Mouse (Mus musculus): ENCODE data around the gene Gck. TPM values are rescaled to one million over a fixed set of nuclear protein-coding genes. Genes with fewer than 3 reads are reported as not detected.

Gene Gck
- polyA plus RNA-seq, 1 experiment, result 6.4 TPM

DNA sequence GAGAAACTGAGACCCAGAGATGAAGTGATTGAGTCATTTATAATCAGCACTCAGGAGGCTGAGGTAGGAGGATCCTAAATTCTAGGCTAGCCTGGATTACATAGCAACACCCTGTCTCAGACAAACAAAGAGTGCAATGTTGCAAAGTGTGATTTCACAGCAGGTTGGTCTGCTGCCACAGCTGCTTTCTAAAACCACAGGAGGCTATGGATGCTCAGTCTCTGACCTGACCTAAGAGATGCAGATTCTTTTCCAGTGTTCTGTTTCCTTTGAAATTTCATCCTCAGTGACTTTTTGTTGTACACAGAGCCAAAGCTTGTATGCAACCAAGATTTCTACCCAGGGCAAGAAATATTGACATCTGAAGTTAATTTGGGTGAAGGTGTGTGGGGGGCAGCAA lies 94.4 kb downstream of the Gck start:
- peak; percentile 31 for DNase-seq (ENCODE audit: low read depth)
- TF ChIP-seq POLR2A (IDR thresholded peaks at IDR 0.05; ENCODE audit: borderline replicate concordance, extremely low read depth, insufficient read depth, insufficient read length, poor library complexity, severe bottlenecking), result no peak
- TF ChIP-seq CTCF (IDR thresholded peaks at IDR 0.05; ENCODE audit: borderline replicate concordance, extremely low read depth, insufficient read depth, insufficient read length), result no peak

GRCm38 (mm10) chr11:5852314-5852713 lies 97.6 kb downstream of the Gck start:
- TF ChIP-seq POLR2A (IDR thresholded peaks at IDR 0.05; ENCODE audit: borderline replicate concordance, extremely low read depth, insufficient read depth, insufficient read length, poor library complexity, severe bottlenecking), result no peak
- TF ChIP-seq CTCF (IDR thresholded peaks at IDR 0.05; ENCODE audit: borderline replicate concordance, extremely low read depth, insufficient read depth, insufficient read length), result no peak
- no peak for DNase-seq (ENCODE audit: low read depth)

DNA sequence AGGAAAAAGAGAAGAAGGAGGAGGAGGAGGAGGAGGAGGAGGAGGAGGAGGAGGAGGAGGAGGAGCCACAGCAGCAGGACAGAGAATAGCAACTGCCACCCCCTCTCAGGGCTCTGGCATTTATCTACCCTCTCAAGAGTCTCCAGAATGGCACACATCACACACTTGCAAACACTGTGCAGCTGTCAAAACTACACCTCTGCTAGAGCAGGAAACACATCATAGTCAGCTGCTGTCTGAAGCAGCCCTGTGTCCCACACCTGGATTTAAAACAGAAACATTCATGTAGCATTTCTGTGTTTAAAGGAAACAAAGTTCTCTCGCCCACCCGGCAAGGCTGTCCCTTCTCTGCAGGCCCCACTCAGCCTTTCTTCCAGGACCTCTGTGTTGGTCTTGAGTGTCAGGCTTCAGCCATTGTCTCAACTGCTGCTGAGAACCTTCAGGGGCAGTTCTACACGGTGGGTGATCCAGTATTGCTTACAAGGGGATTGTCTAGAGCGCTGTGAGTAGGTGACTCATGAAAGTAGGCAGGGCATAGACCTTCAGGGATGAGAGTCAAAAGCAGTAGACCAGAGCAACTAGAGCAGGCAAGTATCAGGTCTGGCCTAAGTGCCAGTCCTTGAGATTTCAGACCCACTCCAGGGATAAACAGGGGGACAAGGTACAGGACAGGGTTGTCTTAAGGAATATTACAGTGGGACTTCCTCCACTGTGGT lies 98.7 kb downstream of the Gck start:
- no peak for TF ChIP-seq CTCF (IDR thresholded peaks at IDR 0.05; ENCODE audit: borderline replicate concordance, extremely low read depth, insufficient read depth, insufficient read length)
- no peak for TF ChIP-seq POLR2A (IDR thresholded peaks at IDR 0.05; ENCODE audit: borderline replicate concordance, extremely low read depth, insufficient read depth, insufficient read length, poor library complexity, severe bottlenecking)
- DNase-seq (ENCODE audit: low read depth), result no peak

Other genes starting within 250 kb of the Gck start
- 112 and 159 TPM in 2 replicates for gene Mrps24, start 234.4 kb downstream of the Gck start, polyA plus RNA-seq (2012; rRNA removed)
- 20.6 and 25.9 TPM in 2 replicates for gene Urgcp, start 187.7 kb downstream of the Gck start, polyA plus RNA-seq (2012; rRNA removed)
- 123 TPM in 2 replicates for gene Dbnl, start 161.6 kb downstream of the Gck start, polyA plus RNA-seq (2012; rRNA removed)
- gene Pgam2, start 146.3 kb downstream of the Gck start, polyA plus RNA-seq (2012; rRNA removed), result 0.59 and 0.82 TPM in 2 replicates
- gene Polm, start 112.1 kb downstream of the Gck start, polyA plus RNA-seq (2012; rRNA removed), result 18.9 and 24.5 TPM in 2 replicates
- gene Aebp1, start 88.1 kb downstream of the Gck start, polyA plus RNA-seq (2012; rRNA removed), result 6.6 and 18.7 TPM in 2 replicates
- gene Pold2, start 71.8 kb downstream of the Gck start, polyA plus RNA-seq (2012; rRNA removed), result 78.0 and 126 TPM in 2 replicates
- 0.29 and 0.38 TPM in 2 replicates for gene Myl7, start 51.3 kb downstream of the Gck start, polyA plus RNA-seq (2012; rRNA removed)
- gene Ykt6, start 5.6 kb upstream of the Gck start, polyA plus RNA-seq (2012; rRNA removed), result 74.7 and 106 TPM in 2 replicates
- 87.5 and 126 TPM in 2 replicates for gene Camk2b, start 116.3 kb upstream of the Gck start, polyA plus RNA-seq (2012; rRNA removed)
- 0.06 and 0.14 TPM in 2 replicates for gene A730071L15Rik, start 249.9 kb upstream of the Gck start, polyA plus RNA-seq (2012; rRNA removed)

Measured in brain, embryonic 14.5 days (tissue).